Mouse (Mus musculus) heart, adult 8-10 months (tissue): ENCODE measurements around the gene Nkiras1. TPM values are rescaled to one million over a fixed set of nuclear protein-coding genes. Genes with fewer than 3 reads are reported as not detected.
A peak's percentile ranks its signal among the peaks of the same experiment; 100 is the strongest.

Experiments
- DNase-seq: peaks from one replicate; pipeline ENCODE4 v3.0.0; 2022; ENCODE audit warnings: low spot score
- total RNA-seq, 4 experiments: library from RNA; stranded (reverse); gene quantifications; 2 replicates each; pipeline ENCODE4 v1.2.4; 2022

Nkiras1 gene
- total RNA-seq, 4 experiments from 2014 or later: 31.4 to 43.7 (median 36.6) TPM

DNA sequence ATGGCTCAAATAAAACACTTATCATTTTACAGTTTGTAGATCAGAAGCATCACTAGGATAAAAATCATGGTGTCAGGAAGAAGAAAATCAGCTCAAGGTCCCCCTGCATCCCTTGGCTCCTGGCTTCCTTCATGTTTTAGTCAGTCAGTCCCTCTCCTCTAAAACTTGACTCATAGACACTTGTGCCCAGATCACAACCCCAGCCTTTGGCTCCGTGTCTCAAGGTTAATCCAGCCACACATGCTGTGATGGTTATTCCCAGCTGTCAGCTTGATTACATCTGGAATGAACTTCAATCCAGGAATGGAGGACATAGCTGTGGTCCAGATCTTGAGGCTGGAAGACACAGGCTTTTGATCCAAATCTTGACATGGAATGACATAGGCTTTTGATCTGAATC is 3.6 kb downstream of the Nkiras1 start:
- DNase-seq: no peak

DNA sequence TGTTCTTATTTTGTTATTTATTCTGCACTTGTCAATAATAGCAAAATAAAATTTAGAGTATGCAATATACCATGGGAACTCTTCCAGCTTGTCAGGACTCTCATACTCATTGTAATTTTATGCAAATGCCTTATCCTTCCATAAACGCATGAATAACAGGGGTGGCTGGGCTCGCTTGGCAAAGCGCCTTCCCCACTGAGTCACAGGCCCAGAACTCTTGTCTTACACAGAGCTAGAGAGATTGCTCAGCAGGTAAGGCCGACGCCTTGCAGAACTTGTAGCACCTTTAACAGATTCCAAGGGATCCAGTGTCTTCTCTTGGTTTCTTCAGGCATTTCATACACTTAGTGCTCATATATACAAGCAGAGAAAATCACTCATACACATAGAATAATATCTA is 9.4 kb downstream of the Nkiras1 start:
- DNase-seq: no peak

DNA sequence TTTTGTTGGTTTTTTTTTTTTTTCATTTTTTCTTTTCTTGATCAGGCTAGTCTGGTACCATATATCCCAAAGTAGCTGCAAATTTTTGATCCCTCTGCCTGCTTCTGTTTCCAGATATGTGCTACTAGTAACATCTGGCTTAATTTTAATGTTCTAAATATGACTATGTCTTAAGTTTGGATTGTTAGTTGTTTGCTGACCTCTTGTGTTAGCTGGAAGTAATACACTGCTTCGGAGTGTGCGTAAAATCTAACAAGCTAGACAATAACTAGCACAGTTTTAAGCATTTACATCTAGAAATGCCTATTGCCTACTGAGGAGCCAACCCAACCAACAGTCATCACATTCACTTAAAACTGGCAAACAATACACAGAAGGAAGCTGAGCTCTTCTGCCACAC is 13.6 kb downstream of the Nkiras1 start:
- peak; percentile 28 for DNase-seq

DNA sequence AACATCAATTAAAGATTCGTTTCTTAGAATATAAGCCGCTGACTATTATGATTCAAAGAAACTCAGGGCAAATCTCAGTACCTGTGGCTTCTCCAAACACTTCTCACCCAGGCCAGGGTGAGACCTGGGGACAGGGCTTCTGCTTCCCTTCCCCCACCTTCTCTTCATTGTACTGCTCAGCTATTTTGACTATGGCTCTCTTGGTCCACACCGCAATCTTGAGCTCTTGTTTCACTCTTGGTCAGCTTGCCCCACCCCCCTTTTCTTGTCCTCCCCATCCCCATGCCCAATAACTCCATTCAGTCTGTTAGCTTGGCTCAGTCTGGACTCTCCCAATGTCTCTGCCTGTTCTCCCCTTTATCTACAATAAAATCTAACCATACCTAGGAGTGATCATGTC is 14.5 kb downstream of the Nkiras1 start:
- DNase-seq: no peak

DNA sequence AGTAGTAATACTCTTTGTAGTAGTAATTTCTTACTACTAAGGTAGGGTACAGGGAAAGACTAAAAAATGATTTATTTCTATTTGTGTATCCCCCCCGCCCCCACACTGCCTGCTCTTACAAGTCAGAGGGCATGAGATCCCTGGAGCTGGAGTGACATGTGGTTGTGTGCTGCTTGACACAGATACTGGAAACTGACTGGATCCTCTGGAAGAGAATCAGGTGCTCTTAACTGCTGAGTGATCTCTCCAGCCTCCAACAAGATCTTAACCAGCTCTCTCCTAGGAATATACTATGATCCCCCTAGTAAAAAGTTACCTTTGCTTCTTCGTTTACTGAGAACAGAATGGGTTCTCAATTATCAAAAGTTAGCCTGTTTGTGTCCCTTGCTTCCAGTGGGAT is 15.5 kb downstream of the Nkiras1 start:
- DNase-seq: no peak

DNA sequence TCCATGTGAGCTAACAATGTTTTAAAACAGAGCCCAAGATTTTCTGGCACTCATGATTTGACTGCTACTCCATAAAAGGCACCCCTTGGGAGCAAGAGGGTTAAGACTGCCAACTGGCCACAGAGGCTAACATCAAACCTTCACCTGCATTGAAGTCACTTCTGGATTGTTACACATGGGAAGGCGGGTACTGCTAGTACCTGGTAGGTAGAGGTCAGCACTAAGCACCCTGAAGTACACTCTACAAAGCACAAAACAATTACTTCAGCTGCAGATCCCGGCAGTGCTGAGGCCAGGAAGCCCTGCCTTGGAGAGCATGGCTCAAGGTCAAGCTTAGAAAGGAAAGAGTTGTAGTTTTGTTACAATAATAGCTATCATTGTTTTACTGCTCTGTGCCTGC is 16.5 kb downstream of the Nkiras1 start:
- DNase-seq: no peak

DNA sequence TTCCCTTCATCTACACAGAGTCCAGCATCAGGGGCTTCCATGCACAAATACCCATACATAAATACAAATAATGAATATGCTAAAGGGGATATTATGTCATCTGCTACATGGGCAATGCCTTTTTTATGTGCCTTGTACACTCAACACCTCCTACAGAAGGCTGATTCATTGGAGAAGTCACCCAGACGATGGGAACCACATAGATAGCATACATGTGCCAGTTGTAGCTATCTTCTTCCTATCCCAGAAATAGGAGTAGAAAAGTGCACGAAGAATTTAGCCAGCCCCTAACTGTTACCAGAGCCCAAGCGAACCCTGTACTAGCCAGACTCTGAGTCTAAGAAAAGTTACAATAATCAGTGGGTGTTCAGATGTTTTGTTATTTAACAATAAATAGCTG is 21.2 kb downstream of the Nkiras1 start:
- DNase-seq: no peak

DNA sequence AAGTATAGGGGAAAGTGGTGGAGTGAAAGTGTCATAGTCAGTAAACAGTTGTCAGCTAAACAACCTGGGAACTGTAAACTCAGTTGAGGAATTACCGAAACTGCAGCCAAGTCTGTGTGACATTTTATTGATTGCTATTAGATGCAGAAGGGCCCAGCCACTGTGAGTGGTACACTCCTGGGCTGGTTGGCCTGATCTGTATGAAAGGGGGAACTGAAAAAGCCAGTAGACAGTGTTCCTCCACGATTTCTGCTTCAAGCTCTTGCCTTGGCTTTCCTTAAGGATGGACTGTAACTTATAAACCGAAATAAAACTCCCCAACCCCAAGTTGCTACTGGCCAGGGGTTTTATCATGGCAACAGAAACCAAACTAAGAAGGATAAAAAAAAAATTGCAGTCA is 21.6 kb downstream of the Nkiras1 start:
- DNase-seq: no peak

DNA sequence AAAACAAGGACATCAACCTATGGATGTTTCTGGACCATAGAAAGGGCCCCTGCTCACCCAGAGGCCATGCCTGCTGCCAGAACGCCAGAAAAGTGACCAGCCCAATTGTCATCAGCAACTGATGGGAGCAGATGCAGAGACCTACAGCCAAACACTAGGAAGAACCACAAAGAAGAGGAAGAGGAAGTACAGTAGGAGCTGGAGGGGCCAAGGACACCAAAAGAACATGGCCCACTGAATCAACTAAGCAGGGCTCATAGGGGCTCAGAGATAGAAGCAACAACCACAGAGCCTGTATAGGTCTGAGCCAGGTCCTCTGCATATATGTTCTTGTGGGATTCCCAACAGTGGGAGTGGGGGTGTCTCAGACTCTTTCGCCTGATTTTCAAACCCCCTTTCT is 26.5 kb downstream of the Nkiras1 start:
- DNase-seq: no peak

DNA sequence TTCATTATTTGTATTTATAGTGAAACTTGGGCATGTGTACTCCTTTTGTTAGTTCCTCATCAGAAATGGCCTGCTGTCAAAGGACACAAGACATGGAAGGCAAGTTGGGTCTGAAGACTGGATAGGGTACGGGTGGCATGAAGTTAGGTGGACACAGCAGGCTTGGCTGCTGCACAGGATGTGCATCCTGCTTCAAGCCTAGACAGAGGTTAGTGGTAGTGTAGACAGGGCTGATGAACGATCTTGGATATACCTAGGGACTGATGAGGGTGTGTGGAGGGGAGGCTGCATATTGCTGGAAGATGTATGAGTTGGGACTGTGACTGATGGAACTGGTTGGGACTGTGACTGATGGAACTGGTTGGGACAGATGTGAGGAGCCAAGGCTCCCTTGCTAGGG is 27.9 kb downstream of the Nkiras1 start:
- DNase-seq: no peak

DNA sequence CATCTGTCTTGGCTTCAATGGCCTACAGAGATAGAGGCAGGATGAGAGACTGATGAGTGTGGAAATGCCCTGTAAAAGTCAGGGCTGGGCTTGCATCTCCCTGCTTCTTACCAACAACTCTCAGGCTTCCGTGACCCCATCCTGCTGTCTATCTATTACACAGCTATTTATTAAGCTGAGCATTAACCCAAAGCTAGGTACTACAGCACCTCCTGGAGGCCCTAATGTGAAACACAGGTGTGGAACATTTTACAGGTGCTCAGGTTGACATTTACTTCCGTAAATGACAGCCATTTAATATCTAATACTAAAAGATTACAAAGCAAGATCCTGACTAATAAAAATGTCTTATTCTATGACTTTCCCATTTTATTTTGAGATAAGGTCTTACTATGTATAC is 29.7 kb downstream of the Nkiras1 start:
- no peak for DNase-seq

DNA sequence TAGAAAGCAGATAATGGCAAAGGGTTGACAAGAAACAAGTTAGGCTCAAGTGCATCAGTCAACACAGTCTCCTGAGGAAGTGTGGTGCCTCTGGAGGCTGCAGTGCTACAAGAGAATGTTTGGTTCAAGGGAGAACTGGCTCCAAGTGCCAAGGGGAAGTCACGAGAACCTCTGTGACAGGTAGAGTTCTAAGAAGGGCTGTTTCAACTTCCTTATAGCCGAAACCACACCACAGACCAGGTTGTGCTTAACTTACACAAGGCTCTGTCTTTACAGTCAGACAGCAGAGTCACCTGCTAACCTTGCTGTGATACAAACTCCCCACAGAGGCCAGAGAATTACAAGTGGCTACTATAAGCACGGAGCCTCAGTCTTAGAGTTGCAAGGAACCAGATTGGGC is 30.7 kb downstream of the Nkiras1 start:
- no peak for DNase-seq

DNA sequence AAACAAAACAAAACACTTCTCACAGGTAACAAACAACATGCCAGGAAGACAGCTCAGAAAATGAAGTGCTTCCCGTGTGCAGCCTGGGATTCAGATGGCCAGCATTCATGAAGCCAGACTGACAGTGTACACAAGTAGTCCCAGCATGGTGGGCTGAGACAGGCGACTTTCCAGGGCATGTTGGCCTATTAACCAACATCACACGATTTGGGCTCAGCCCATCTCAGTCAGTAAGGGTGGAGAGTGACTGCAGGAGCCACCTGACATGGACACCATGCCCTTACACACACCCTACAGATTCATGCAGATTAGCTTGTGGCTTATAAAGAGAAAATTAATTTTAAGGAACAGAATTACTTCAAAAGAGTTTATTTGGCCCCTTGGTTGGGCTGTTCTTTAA is 31.8 kb downstream of the Nkiras1 start:
- no peak for DNase-seq

DNA sequence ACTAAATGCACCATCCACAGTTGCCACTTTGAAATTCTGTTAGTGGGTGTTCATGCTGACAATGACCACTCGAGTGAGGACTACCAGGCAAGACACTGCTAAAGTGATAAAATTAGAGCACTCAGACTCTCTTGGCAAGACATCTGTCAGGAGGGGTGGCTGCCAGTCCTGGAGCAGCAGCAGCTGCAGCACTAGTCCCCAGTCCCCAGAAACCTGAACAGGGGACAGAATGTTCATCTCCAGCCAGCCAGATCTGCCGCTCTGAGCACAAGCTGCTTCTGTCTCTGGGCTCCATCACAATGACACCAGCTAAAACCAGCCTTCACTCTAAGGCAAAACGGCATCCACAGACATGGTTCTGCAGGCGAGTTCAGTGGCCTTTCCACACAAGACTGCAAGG is 32.3 kb downstream of the Nkiras1 start:
- peak; percentile 68 for DNase-seq

DNA sequence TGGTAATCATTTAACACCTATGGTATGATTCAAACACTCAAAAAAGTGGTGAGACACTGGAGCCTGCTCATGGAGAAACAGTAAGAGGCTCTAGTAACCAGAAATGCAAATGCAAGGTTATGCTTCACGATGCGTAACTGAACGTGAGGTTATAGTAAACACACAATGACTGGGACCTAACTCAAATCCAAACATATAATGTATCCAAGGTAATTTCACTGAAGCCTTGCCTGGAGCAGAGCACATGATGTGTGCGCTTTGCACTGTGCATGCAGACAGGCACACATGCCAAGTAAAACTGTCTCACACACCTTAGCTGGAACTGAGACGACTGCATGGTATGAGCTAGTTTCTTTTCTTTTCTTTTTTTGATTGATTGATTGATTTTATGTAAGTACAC is 33.2 kb downstream of the Nkiras1 start:
- no peak for DNase-seq

DNA sequence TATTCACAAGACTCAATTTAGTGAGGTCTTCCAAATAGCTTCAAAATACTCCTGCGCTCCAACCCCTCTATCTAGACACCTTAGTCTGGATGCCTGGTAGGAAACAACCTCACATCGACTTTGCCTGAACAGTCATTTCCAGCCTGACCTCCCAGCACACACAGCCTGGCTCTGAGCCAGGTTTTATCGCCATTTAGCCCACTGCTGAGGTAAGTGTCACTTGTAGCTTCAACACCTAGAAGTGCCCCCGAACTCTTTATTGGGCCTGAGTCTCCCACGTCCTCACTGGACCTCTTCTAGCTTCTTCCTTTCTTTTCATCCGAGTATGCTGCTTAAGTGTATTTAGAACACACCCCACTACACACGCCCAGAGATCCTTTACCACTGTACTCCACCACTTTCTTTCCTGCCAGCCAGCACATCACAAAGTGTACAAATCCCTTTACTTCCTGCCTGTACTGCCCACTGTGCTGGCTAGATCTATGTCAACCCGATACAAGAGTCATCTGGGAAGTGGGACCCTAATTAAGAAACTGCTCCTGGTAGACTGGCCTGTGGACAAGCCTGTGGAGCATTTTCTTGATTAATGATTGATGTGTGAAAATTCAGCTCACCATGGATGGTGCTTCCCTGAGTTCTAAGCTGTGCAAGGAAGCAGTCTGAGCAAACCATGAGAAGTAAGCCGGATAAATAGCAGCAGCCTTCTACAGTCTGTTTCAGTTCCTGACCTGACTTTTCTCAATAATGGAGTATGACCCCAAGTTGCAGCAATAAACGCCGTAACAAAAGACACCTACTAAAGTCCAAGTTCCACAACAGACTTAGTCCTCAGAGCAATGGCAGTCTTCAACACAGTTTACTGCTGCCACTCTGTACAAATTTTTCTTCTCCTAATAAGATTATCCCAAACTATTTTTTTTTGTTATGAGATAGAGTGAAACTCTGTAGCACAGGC is 46.8 kb downstream of the Nkiras1 start:
- DNase-seq: no peak

DNA sequence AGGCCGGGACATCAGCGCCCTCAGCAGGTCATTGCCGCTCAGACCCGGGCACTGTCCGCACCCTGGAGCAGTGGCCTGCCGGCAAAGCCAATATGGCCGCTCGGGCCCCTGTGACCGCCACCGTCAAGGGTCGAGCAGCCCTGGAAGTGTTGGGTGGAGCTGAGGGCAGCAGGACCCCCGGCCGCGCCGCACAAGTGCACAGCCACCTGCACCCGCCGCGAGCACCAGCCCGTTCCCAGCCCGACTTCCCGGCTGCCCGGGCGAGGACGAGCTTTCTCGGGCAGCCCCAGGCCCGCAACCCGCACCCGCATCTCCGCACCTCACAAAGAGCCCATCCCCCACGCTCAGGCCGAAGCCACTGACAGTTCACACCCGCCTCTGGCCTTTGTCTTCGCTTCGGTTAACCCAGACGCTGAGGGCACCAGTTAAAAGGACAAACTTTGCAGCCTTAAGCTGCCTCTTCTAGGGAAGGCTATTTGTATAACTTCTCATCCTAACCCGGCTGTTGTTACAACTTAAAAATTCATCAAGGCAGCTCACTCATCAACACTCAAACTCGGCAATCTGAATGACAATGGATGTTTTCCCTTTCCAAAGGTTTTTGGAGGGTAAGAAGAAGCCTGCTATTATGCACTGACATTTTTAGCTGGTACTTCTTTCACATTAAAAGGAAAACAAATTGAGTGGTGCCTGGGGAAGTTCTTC is 56.2 kb downstream of the Nkiras1 start:
- DNase-seq: peak; percentile 11

DNA sequence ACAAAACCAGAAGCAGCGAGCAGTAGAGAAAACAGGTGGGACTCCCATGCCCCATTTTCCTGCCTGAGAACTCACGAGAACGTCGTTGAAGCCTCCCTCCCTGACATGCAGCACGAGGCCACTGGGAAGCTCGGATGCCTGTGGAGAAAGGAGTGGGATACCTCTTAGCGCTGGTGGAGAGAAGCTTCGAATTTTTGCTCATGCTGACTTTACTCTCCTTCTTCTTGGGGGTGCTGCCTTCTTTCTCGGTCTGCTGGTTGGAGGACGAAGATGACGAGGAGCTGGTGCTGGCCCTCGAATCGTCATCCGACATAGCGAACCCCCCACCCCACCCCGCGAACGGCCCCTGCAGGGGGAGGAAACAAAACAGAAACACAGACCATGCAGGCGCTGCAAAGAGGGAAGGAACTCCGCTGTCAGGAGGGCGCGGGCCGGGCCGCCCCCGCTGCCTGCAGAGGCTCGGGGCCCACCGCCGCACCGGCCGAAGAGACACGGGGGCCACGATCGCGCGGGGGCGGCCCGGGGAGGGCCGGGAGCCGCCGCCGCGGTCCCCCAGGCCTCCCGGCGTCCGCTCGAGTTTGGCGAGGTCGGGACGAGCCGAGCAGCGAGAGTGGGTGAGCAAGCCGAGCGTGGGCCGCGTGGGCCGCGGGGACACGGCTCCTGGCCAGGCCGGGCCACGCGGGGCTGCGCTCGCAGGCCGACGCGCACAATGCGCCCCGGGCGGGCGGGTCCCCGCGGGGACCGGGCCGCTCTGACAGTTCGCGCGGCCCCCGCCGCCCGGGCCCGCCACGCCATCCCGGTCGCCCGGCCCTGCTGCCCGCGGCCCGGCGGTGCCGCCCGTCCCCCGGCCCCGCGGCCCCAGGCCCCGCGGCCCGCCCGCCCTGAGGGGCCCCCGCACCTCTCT is 60.1 kb downstream of the Nkiras1 start:
- no peak for DNase-seq

DNA sequence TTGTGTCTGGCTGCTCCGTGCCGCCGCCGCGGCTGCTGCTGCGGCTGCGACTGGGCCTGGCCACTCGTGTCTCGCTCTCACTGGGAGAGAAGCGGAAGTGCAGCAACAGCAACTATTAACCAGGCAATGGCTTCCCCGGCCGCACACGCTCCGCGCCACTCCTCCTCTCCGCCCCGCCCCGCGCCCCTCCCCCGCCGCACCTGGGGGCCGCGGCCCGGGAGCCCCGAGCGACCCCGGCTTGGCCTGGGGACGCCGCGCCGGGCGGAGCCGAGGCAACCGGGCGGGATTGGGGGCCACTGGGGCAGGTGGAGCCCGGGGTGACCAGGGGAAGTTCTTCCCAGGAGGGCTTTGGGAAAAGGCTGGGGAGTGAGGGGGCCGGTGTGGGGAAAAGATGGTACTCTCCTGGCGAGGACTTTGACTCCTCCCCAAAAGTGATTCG is 60.8 kb downstream of the Nkiras1 start, which contains the start of gene Ube2e1:
Ube2e1 (minus strand) TSS at position 167 of the 439 bp plus-strand sequence.
- peak; percentile 72 for DNase-seq
